8 mouse cellular contexts compared by ENCODE assay signal in genomic region chr11:95117030-95117429, GRCm38 (mm10). TPM values are rescaled to one million over a fixed set of nuclear protein-coding genes. Genes with fewer than 3 reads are reported as not detected.
DNase-seq lines count a peak whose midpoint lies in the region; ATAC-seq and TF ChIP-seq lines count a peak whose summit lies in the region.

No protein-coding gene starts in this region.

- H3K4me3 ChIP-seq in cerebellum, adult 2 months (replicated peaks; ENCODE audit: insufficient read depth, low read depth, low read length) = no peak overlapping the region
- H3K4me3 ChIP-seq in hindbrain, embryonic 16.5 days (ENCODE audit: low read length) = no peak overlapping the region

- no peak for TF ChIP-seq POLR2A in cerebellum, adult 2 months (IDR thresholded peaks at IDR 0.05; ENCODE audit: borderline replicate concordance, insufficient read depth, low read length)

- DNase-seq in CD4-positive, CD25-positive, alpha-beta regulatory T cell, adult 2 months (ENCODE audit: low read depth, low spot score) = peak; percentile 86
- DNase-seq in cerebellum, adult 2 months = peak; percentile 65 to 72
- peak; percentile 42 for DNase-seq in left cerebral cortex, adult 11 months (ENCODE audit: low spot score)
- peak; percentile 46 to 59 for DNase-seq in right cerebral cortex, postnatal 36 days (ENCODE audit: low spot score in 2 of 2)

- 0 out of 2 replicates have a peak, but pooled peaks cover 3% of the 10 kb centered on the region for H3K4me1 ChIP-seq in cerebellum, adult 2 months (ENCODE audit: control insufficient read depth, insufficient read depth, low read length)
- peaks cover 16% of the 10 kb centered on the region for H3K4me1 ChIP-seq in hindbrain, embryonic 16.5 days (ENCODE audit: control insufficient read depth, insufficient read depth, low read depth, low read length)

- H3K9me3 ChIP-seq in hindbrain, embryonic 16.5 days (ENCODE audit: control insufficient read depth, low read length) = no peaks in the 10 kb centered on the region

- no peak for ATAC-seq in CD4-positive, CD25-positive, alpha-beta regulatory T cell, adult 4 months
- peak; percentile 90 for ATAC-seq in frontal cortex, adult (ENCODE audit: low TSS enrichment)
- ATAC-seq in hindbrain, embryonic 16.5 days = peak; percentile 84; the same call in 1 of the 2 replicates
- ATAC-seq in megakaryocyte, adult 5-6 weeks (ENCODE audit: poor library complexity, severe bottlenecking) = peak; percentile 67

- H3K27me3 ChIP-seq in cerebellum, adult 2 months (ENCODE audit: control insufficient read depth, insufficient read depth, low read length) = peaks cover 2% of the 10 kb centered on the region; the same call in 1 of the 2 replicates
- H3K27me3 ChIP-seq in hindbrain, embryonic 16.5 days (replicated peaks; ENCODE audit: control insufficient read depth, insufficient read depth, low read length) = peaks cover 31% of the 10 kb centered on the region

- no peak overlapping the region for H3K27ac ChIP-seq in cerebellum, adult 2 months (ENCODE audit: insufficient read depth, low read length)
- H3K27ac ChIP-seq in hindbrain, embryonic 16.5 days (ENCODE audit: low read depth, low read length) = no peak overlapping the region

- no peak overlapping the region for H3K9ac ChIP-seq in hindbrain, embryonic 16.5 days (ENCODE audit: low read depth, low read length)

- H3K4me2 ChIP-seq in hindbrain, embryonic 16.5 days (ENCODE audit: low read length) = no peak overlapping the region

- peak; percentile 98 for TF ChIP-seq CTCF in cerebellum, adult 2 months (IDR thresholded peaks at IDR 0.05; ENCODE audit: borderline replicate concordance, insufficient read depth, low read depth, low read length)

- no peaks in the 10 kb centered on the region for H3K36me3 ChIP-seq in hindbrain, embryonic 16.5 days (ENCODE audit: control insufficient read depth, insufficient read depth, low read length)

- 0% methylated on average over 6 of the region's 6 CpGs for WGBS in cerebellum, adult 2 months
- 2% methylated on average over 6 of the region's 6 CpGs for WGBS in hindbrain, embryonic 16.5 days

RNA-seq across cellular contexts. Expression of gene Dlx3, which starts 2.9 kb away (rescaled TPM):
- polyA plus RNA-seq in CD4-positive, CD25-positive, alpha-beta regulatory T cell, adult 4 months (2017; shearing (Covaris generic)) = under 1 TPM in 1 of 2 experiments, not detected in 1; 0.20 TPM
- 0.38 TPM in 2 replicates for polyA plus RNA-seq in cerebellum, adult 2 months (2012; rRNA removed)
- 0.19 and 0.32 TPM in 2 replicates for polyA plus RNA-seq in hindbrain, embryonic 16.5 days (2015; fragmentation: Nextera tagmentation; extraction: Ambion mirVana)
- total RNA-seq in megakaryocyte, adult 5-6 weeks (2015) = 0.04 TPM in 1 of 2 replicates, not detected in the other
- not detected in 2 replicates for total RNA-seq in megakaryocyte, adult 5-6 weeks (2017)

RNA-seq across cellular contexts. Expression of gene Dlx4, which starts 29.0 kb away (rescaled TPM):
- polyA plus RNA-seq in CD4-positive, CD25-positive, alpha-beta regulatory T cell, adult 4 months (2017; shearing (Covaris generic)) = not detected
- polyA plus RNA-seq in cerebellum, adult 2 months (2012; rRNA removed) = 0.70 and 1.4 TPM in 2 replicates
- polyA plus RNA-seq in hindbrain, embryonic 16.5 days (2015; fragmentation: Nextera tagmentation; extraction: Ambion mirVana) = not detected in 2 replicates
- not detected in 2 replicates for total RNA-seq in megakaryocyte, adult 5-6 weeks (2015)
- not detected in 2 replicates for total RNA-seq in megakaryocyte, adult 5-6 weeks (2017)

RNA-seq across cellular contexts. Expression of gene Itga3, which starts 40.4 kb away (rescaled TPM):
- polyA plus RNA-seq in CD4-positive, CD25-positive, alpha-beta regulatory T cell, adult 4 months (2017; shearing (Covaris generic)) = under 1 TPM; 0.51 to 0.63 TPM
- 49.4 and 55.5 TPM in 2 replicates for polyA plus RNA-seq in cerebellum, adult 2 months (2012; rRNA removed)
- 16.7 and 19.3 TPM in 2 replicates for polyA plus RNA-seq in hindbrain, embryonic 16.5 days (2015; fragmentation: Nextera tagmentation; extraction: Ambion mirVana)
- 0.09 TPM in 1 of 2 replicates, not detected in the other for total RNA-seq in megakaryocyte, adult 5-6 weeks (2015)
- 0.24 TPM in 1 of 2 replicates, not detected in the other for total RNA-seq in megakaryocyte, adult 5-6 weeks (2017)

Comparison
In these comparisons a context has a peak if more than half of its experiments do, and no peak if none do; other contexts are left out.
1. RNA of gene Itga3, which starts 40.4 kb away (polyA plus RNA-seq): 49.4 to 55.5 TPM in cerebellum, adult 2 months and 16.7 to 19.3 TPM in hindbrain, embryonic 16.5 days; 0.51 to 0.63 TPM in CD4-positive, CD25-positive, alpha-beta regulatory T cell, adult 4 months; every median in the first group is over 10 times any median in the second.
2. Peak in every context shown above with its lines, with median percentiles within 50 percentile points of each other: DNase-seq.